Mouse (Mus musculus) adrenal gland, postnatal 36 days (tissue): ENCODE results near the gene 5730522E02Rik. TPM values are rescaled to one million over a fixed set of nuclear protein-coding genes. Genes with fewer than 3 reads are reported as not detected.

Source experiments
- DNase-seq, 2 experiments: peaks; one replicate each; pipeline ENCODE4 v3.0.0; 2021; ENCODE audit warnings: mixed read lengths in 1 of 2
- total RNA-seq, 2 experiments: library from RNA; stranded (reverse); gene quantifications; 2 replicates each; pipeline ENCODE4 v1.2.3; 2021

5730522E02Rik gene
- total RNA-seq, 2 experiments from 2014 or later, result not detected

DNA sequence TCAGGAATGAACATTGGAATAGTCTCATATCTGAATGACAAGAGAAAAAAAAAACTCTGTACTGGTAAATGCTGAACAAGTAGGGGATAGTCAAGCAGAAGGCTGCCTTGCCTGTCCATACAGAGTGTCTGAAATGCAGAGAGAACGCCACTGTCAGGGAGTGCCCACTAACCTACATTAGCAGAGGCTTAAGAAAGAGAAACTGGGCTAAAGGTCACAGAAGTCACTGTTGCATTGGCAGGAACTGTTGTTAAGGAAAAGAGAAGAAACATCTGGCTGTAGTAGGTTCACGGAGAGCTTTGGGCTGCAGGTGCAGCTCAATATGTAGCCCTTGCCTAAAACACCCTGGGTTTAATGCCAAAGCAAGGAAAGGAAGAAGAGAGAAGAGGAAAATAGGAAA lies 82.2 kb downstream of the 5730522E02Rik start:
- DNase-seq, result no peak

DNA sequence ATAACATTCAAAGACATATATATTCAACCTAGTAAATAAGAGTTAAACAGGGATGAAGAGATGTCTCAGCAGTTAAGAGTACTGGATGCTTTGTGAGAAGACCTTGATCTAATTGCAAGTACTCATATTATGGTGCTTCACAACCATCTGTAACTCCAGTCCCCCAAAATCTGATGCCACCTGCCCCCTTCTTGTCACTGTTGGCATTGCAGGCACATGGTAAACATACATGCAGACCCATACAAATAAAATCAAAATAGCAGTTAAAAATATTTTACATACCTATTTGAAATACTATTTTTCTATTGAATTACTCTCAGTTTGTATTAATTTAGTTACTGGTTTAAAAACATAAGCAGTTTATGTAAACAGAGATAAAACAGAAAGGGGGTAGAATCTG lies 84.6 kb downstream of the 5730522E02Rik start:
- DNase-seq, result no peak

DNA sequence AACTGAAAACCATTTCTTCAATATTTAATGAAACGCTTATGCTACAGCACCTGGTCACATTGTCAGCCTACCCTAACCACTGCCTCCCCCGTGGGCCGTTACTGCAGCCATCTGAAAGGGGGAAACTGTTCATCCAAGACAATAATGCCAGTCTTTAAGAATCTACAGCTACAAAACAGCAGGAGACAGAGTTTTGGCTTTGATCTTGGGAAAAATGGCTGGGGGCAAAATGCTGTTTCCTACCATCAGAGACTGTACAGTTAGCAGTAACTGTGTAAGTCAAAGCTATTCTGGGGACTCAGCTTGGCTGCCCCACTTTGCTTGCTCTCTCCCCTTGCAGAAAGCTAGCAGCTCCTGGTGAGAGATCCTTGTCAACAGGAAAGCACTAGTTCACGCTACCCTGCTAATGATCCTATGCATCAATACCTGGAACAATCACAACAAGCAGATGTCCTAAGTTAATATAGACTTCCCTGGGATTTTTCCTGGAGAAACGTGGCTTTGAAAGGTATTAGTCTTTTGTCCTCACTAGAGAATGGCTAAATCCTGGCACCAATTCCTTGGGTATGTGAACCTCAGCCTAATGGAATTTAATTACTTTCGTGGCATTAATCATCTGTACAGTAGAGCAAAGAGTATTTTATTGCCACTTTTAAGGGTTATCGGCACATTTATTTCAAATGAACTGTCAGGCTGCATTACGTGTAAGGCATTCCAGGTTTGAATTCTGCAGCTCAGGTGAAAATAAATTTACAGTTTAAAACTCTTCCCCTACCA lies 89.6 kb downstream of the 5730522E02Rik start:
- no peak for DNase-seq

DNA sequence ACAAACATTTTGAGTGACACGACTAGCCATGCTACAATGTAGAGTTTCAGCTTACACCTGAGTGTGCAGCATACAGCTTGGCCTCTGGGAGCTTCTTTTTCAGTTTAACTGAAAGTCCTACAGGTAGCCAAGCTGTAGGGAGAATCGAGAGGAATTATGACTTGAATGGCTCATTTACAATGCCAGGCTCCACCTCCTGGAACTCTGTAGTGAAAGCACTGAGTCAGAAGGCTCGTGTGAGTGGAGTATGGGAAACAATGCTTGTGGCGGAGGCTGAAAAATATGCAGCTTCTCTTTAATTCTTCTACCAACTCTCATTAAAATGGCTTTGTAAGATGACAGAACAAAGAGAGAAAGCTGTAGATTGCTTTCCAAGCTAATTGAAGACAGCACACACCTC lies 92.9 kb downstream of the 5730522E02Rik start:
- DNase-seq, result no peak

DNA sequence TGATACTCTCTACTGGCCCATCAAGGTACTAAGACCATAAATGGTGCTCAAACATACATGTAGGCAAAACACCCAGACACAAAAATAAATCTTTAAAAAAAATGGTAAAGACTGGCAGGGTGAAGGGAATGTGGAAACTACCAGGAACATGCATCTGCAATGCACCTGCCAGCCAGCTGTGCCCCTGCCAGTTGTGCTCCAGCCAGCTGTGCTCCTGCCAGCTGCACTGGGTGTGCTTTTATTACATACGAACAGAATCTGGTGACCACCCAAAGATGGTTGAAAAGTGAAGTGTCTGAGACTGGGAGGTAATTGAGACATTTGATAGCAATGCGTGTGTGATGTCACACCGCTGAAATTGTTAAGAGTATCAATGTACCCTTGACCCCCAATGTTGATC lies 98.4 kb downstream of the 5730522E02Rik start:
- peak; percentile 4 to 23 for DNase-seq

DNA sequence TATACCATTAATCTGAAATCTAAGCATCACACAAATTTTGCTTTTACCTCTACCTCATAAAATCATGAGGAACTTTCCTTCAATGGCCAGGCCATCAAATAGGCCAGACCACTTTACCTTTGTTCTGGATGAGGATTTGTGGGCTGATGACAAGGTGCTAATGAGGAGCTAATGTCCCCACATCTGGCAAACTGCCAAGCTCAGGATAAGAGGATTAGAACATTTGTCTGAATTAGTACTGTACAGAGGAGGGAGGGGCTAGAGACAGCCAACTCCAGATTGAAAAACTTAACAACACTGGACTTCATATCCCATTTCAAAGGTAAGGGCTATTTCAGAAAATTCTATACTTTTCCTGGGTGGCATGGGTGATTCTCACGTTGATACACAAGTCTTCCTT lies 101.9 kb downstream of the 5730522E02Rik start:
- DNase-seq, result no peak

DNA sequence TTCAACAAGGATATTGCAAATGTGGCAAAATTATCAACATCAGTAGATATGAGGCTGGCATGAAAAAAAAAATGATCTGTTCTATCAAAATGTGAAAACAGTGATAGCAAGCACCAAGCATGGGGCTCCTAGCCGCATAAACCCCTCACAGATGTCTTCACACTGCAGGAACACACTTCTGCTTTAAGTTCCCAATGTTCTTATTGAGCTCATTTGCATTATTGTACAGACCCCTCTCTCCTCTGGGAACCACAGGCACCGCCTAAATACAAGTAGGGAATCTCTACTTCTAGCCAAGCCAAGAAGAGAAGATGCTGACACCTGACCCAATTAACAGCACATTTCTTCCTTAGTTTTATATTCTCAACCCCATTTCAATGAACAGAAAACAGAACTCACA lies 105.9 kb downstream of the 5730522E02Rik start:
- DNase-seq, result no peak

DNA sequence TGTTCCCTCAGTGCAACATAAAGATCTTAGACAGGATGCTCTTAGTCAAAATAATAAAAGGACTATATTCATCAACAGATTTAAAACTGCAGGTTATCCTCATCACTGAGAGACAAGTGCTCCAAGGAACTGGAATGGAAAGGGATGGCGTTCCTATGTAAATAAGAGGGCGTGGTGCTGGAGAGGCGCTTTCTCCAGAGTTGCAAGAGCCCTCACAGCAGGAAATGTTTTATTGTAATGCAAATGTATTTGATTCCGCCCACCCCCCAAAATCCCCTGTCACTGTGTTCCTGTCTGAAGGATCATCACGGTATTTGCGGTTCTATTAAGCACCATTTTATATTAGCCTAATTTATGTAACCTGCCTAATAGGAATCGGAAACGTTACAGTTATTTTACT lies 106.9 kb downstream of the 5730522E02Rik start:
- DNase-seq, result no peak

DNA sequence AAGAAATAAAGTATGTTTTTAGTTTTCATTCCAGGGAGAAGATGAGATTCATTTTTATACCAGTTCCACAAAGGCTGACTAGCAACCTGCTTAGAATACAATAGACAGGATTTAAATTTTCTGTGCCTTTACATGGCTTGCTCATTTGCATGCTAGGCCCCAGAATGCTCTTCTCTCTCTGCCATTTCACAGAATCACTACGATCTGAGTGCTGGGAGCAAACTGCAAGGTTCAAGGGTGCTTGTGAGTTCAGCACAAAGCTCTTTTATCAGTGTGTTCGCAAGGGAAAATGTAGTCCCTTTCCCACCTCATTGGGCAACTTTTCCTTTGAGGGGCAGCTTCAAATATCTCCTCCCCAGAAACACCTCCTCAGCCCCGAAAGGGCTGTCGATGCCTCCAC lies 107.7 kb downstream of the 5730522E02Rik start:
- no peak for DNase-seq

DNA sequence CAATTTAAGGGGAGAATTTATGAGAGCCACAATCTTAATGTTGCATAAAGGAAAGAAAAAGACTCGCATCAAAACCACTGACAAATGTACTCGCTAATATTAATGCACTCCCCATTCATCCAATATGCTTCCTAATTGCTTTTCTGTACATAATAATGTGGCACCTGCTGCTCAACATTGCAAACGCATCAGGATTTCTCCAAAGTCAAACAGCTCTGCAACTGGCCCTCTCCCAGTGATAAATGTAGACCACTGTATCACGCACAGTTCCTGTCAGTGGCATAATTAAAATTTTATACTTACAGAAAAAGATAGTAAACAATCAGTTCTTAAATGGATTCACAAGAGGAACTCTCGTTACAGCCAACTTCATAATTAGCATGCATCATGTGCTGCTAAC lies 110.5 kb downstream of the 5730522E02Rik start:
- DNase-seq, result no peak

DNA sequence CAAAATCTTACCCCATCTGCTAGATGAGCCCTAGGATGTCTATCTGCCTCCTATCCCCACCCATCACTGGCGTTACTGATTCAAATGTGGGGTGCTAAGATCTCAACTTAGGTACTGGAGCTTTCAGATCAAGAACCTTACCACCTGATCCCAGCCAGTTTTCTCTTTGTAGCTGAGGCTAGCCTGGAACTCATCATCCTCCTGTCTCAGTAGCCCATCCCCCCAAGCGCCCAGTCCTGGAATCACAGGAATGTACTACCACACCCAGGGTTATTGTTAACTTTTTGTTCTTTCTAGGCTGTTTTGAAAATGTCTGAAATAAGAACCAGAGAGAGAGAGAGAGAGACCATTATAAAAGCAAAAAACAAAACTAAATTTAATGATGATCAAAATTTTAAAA lies 111.6 kb downstream of the 5730522E02Rik start:
- DNase-seq, result no peak

DNA sequence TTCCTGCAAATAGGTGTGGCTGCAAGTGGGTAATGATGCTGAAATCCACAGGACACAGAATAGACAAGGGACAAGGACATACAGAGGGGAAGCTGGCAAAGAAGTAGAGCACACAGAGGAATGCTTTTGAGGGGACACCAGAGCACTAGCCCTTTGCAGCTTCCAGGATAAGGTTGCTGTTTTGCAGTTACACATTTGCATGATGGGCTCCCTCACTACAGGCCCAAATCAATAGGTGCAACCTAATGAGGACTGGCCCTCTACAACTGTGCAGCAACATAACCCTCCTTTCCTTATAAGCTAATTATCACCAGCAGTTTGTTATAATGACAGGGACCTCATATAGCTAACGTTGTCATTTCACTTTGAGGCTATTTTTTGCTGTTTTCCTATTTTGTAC lies 114.5 kb downstream of the 5730522E02Rik start:
- no peak for DNase-seq

DNA sequence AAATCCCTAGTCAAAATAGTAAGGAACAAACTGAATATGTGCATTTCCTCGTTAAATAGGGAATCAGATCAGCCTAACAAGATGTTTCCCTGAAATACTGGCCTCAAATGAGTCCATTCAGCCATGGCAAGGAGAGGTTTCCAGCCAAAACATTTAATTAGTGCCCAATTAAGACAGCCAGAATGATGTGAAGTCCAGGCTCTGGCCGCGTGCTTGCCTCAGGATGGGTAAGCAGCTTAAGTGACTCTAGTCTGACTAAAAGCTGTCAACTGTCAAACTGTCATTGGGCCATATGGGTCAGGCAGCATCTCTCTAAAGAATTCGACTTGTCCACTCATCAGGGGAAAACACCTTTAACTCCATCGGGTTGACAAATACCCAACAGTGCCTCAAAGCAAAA lies 121.6 kb downstream of the 5730522E02Rik start:
- no peak for DNase-seq

DNA sequence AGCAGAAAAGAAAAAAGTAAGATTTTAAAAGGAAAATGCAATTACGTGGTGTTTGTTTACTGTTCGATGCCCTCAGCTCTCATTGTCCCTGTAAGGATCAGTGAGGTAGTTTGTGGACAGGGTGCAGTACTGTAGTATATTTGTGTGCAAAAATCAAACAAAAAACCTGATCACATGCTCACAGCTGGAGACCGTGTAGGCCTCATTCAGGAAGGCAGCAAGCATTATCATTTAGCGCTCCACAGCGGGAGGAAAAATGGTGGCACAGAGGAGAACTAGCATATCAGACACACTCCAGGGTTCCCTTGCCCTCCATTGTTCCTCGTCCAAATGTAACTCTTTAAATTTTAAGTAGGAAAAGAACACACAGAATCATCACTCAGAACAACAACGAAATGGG lies 123.9 kb downstream of the 5730522E02Rik start:
- DNase-seq, result no peak

DNA sequence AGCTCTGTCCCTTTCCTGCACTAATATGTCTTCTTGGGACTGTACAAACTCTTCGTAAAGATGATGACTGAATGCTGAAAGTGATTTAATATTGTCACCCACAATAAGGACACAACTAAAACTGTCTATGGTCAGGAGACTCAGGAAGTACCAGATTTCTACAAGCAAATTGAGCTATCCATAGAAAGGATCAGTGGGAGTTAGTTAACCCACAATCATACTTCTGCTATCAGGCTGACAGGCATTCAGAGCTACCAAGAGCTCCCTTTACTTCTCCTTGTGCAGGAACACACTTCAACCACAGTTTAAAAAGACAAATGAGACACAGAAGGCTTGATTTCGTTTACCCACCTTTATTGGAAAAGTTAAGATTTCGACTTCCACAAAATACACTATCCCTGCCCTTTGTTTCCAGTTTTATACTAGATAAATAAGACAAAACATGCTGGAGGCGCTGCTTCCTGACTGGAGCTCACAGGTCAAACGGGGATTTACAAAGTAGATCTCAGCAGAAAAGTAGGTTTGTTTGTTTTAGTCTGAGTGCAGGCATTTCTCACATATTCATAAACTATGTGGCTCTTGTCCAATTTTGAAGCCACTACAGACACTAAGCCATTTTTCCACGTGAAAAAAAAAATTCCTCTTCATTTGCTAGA lies 125.1 kb downstream of the 5730522E02Rik start:
- no peak for DNase-seq

DNA sequence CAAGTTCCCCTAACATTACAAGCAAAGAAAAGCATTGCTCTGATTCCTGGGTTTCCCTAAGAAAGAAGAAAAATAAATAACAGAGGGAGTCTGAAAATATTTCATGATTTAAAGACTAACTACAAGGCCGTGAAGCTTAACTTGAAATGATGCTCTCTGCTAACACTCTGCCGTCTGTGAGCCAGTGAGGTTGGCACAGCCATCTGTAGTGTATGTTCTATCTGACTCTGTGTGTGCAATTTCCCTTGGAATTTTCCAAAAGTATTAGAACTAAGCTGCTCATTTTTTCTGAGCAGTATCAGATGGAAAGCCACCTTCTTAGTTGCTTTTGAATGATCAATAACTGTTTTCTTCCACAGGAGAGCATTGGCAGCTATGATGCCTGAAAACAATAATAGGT lies 134.2 kb downstream of the 5730522E02Rik start:
- DNase-seq, result no peak

DNA sequence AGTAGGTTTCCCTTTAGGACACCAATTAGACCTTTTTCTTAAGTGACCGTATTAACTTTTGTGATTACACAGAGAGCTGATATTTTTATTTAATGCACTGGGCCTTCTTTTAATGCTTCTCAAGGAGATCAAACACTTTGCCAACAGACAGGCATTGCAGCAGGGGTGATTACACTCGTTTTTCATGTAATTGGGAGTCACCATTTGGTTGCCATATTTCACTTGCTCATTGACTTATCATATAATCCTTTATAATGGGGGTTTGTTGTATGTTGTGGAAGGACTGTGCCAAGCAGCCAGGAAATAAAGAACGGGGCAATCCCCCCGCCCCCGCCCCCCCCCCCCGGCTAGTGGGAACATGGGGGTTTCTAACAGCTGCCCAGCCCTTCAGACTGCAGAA lies 135.0 kb downstream of the 5730522E02Rik start:
- no peak for DNase-seq

DNA sequence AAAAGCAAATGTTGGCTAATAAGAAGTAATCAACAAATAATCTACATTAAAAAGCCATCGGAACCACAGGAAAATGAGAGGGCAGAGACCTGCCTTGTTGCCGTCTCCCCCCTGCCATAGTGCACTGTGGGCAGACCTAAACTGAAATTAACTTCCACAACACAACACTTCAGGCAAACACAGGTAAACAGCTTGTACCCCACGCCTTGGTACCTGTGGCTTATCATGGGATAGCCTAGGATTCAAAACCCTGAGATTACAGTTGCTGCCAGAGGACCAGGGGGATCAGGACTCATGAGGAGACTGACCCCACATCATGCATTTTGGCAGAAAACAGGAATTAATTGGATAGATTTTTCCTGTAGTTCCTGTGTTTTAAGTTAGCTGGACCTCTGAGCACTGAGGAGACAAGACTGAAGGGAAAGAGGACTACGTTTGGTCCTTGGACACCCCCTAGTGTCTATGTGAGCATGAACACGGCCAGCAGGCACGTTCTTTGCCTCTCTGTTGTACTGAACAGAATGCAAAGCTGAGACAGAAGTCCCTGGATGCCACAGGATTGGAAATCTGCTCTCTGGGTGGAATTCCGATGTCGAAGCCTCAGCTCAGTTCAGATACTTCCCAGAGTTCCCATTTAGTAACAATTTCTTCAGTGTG lies 136.8 kb downstream of the 5730522E02Rik start:
- DNase-seq, result peak; percentile 31 to 46

DNA sequence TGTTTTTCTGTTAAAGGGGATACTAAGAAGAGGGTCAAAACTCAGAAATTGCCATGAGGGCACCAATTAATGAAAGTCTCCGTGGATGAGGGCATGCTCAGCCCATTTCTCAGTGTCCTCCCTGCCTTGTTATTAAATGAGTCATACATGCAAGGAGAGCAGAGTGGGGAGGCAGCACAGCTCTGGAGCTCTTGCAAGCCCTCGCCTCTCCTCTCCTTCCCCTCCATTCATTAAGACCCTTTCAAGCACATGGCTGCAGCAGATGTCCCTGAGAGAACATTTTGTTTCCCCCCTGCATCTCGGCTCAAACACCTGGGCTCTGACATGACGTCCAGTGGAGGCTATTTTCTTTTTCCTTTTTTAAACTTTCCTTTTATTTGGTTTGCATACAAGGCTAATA lies 138.5 kb downstream of the 5730522E02Rik start:
- no peak for DNase-seq

DNA sequence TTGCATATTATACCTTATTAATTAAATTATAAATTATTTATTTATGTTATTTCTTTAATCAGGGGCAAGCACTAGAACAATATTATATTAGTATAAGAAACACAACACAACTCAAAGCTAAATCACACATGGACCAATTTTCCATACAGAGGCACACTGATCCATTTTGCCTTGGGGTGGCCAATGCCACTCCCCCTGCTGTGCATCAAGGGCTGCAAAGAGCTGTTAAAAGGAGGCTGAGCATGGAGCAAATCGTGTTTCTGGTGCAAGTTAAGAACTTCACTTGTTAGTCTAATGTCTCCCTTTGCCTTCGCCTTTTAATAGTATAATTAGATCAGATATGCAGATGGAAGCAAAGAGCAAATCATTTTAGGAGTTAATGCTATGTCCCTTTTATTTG lies 147.3 kb downstream of the 5730522E02Rik start:
- no peak for DNase-seq

DNA sequence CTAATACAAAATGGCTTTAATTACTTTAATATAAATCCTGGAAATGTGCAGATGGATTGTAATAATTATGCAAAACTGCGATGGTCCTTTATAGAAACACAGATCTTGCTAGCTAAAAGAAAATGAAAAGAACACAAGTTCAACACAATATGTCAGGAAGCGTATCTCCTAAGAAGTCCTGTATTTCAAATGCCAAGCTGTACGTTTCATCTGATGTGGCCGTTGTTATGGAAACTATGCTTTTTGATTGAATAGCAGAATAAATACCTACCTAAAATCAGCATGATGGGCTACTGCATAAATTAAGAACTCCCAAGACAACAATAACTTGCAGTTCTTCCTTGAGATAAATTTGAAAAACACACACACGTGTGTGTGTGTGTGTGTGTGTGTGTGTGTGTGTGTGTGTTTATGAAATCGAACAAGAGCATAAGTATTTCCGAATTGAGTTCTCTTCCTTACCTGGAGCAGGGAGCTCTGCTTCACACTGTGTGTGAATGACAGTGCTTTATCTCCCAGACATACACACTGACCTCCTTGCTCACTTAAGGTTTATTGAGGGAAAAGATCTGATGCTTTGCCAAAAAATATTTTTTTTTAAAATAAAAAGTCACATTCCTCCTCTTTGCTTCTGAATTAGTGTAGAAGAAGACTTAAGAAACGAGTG lies 149.0 kb downstream of the 5730522E02Rik start:
- DNase-seq, result no peak

DNA sequence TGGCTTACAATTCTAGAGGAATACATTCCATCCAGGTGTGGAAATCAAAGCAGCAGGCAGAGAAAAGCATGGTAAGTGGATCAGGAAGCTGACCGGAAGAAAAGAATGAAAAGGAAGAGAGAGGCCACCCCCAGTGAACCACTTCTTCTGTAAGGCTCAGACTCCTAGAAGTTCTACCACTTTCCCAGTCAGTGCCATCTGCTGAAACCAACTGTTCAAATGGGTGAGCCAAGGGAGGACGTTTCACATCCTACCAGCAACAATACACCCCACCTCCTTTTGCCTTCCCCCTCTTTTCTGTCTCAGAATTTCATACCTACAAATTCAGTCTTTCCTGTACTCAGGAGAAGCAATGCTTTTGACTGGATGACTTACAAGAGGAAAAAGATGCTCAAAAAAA lies 197.0 kb downstream of the 5730522E02Rik start:
- DNase-seq, result no peak

DNA sequence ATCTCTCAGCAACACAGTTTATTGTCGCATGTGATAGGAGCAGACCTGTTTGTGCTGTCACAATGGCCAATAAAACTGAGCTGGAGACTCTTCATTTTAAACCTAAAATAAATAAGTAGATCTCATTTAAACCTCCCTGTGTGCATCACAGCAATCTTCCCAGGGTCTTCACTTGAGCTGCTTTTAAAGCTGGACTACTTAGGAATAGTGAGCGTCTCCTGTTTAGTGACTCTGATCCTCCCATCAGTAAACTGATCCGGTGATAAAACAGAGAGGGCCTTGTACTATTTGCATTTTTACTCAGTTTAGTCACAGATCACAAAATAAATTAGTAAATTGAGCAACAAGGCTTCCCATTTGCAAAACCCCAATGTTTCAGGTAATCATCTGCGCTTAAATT lies 206.5 kb downstream of the 5730522E02Rik start:
- no peak for DNase-seq
